8 mouse cellular contexts compared by ENCODE assay signal in genomic region chr8:72421362-72422335, GRCm38 (mm10). TPM values are rescaled to one million over a fixed set of nuclear protein-coding genes. Genes with fewer than 3 reads are reported as not detected.
DNase-seq lines count a peak whose midpoint lies in the region; ATAC-seq lines count a peak whose summit lies in the region.

Gene Eps15l1, minus strand, starts transcription at chr8:72421460.

- H3K4me1 ChIP-seq in brown adipose tissue, adult 24 weeks (ENCODE audit: control insufficient read depth, insufficient read depth, insufficient read length, low read length): peaks cover 23% of the 10 kb centered on the region
- peaks cover 44% of the 10 kb centered on the region for H3K4me1 ChIP-seq in heart, embryonic 13.5 days
- H3K4me1 ChIP-seq in liver, embryonic 12.5 days: peaks cover 56% of the 10 kb centered on the region
- peaks cover 24% of the 10 kb centered on the region for H3K4me1 ChIP-seq in stomach, embryonic 15.5 days

- peak within 1 kb of the TSS; percentile 78 for H3K4me3 ChIP-seq in brown adipose tissue, adult 24 weeks (ENCODE audit: insufficient read depth, low read depth, low read length)
- peak within 1 kb of the TSS; percentile 85 for H3K4me3 ChIP-seq in heart, embryonic 13.5 days
- peak within 1 kb of the TSS; percentile 93 for H3K4me3 ChIP-seq in liver, embryonic 12.5 days
- H3K4me3 ChIP-seq in stomach, embryonic 15.5 days (replicated peaks): peak within 1 kb of the TSS; percentile 80

- H3K27ac ChIP-seq in brown adipose tissue, adult 24 weeks (replicated peaks; ENCODE audit: low read depth, low read length): peak within 1 kb of the TSS; percentile 62
- peak within 1 kb of the TSS; percentile 90 for H3K27ac ChIP-seq in heart, embryonic 13.5 days (replicated peaks)
- H3K27ac ChIP-seq in liver, embryonic 12.5 days: peak within 1 kb of the TSS; percentile 97
- H3K27ac ChIP-seq in stomach, embryonic 15.5 days: peak within 1 kb of the TSS; percentile 89

- H3K27me3 ChIP-seq in heart, embryonic 13.5 days (replicated peaks): no peaks in the 10 kb centered on the region
- H3K27me3 ChIP-seq in liver, embryonic 12.5 days (replicated peaks): no peaks in the 10 kb centered on the region
- H3K27me3 ChIP-seq in stomach, embryonic 15.5 days (replicated peaks): no peaks in the 10 kb centered on the region

- H3K9me3 ChIP-seq in heart, embryonic 13.5 days: no peaks in the 10 kb centered on the region
- H3K9me3 ChIP-seq in liver, embryonic 12.5 days (replicated peaks): no peaks in the 10 kb centered on the region
- no peaks in the 10 kb centered on the region for H3K9me3 ChIP-seq in stomach, embryonic 15.5 days

- H3K36me3 ChIP-seq in heart, embryonic 13.5 days: peaks cover 11% of the 10 kb centered on the region
- H3K36me3 ChIP-seq in liver, embryonic 12.5 days: peaks cover 16% of the 10 kb centered on the region
- no peaks in the 10 kb centered on the region for H3K36me3 ChIP-seq in stomach, embryonic 15.5 days

- 1% methylated on average over 48 of the region's 48 CpGs for WGBS in heart, embryonic 13.5 days
- 2% methylated on average over 48 of the region's 48 CpGs for WGBS in liver, embryonic 12.5 days (ENCODE audit: insufficient replicate concordance)
- WGBS in stomach, embryonic 15.5 days: under 1% methylated on average over 48 of the region's 48 CpGs

- ATAC-seq in heart, embryonic 13.5 days (ENCODE audit: extremely low read depth, insufficient number of reproducible peaks, low FRiP score, low TSS enrichment): peak; percentile 96
- peak; percentile 95 for ATAC-seq in liver, embryonic 12.5 days
- peak; percentile 97 for ATAC-seq in stomach, embryonic 15.5 days (ENCODE audit: insufficient read depth, low FRiP score, low read depth)

- peak; percentile 100 for DNase-seq in CD4-positive, CD25-positive, alpha-beta regulatory T cell, adult 2 months (ENCODE audit: low read depth, low spot score)
- DNase-seq in fat pad, adult 2 months (ENCODE audit: extremely low read depth, low read depth, low spot score): peak; percentile 82
- peak; percentile 100 for DNase-seq in kidney, postnatal 10 days
- peak; percentile 98 to 99 for DNase-seq in natural killer cell, adult 2 months (ENCODE audit: low spot score in 2 of 2)

- H3K9ac ChIP-seq in heart, embryonic 13.5 days: peak within 1 kb of the TSS; percentile 95
- peak within 1 kb of the TSS; percentile 97 for H3K9ac ChIP-seq in liver, embryonic 12.5 days
- H3K9ac ChIP-seq in stomach, embryonic 15.5 days: peak within 1 kb of the TSS; percentile 89

- peak within 1 kb of the TSS; percentile 85 for H3K4me2 ChIP-seq in heart, embryonic 13.5 days
- peak within 1 kb of the TSS; percentile 91 for H3K4me2 ChIP-seq in liver, embryonic 12.5 days
- peak within 1 kb of the TSS; percentile 76 for H3K4me2 ChIP-seq in stomach, embryonic 15.5 days

RNA-seq across cellular contexts. Expression of gene Eps15l1, which starts in this region (rescaled TPM):
- polyA plus RNA-seq in brown adipose tissue, adult 24 weeks (2012; ENCODE audit: insufficient read depth, insufficient read length, missing spikeins): 18.0 and 21.1 TPM in 2 replicates
- 37.4 and 38.2 TPM in 2 replicates for polyA plus RNA-seq in heart, embryonic 13.5 days (2015; fragmentation: Nextera tagmentation; extraction: Ambion mirVana)
- polyA plus RNA-seq in liver, embryonic 12.5 days (2016; fragmentation: Nextera tagmentation; extraction: Ambion mirVana): 28.9 and 29.8 TPM in 2 replicates
- 45.1 and 48.3 TPM in 2 replicates for polyA plus RNA-seq in stomach, embryonic 15.5 days (2015; fragmentation: Nextera tagmentation; extraction: Ambion mirVana)

Comparison
In these comparisons a context has a peak if more than half of its experiments do, and no peak if none do; other contexts are left out.
1. Peak in every context shown above with its lines: DNase-seq, ATAC-seq, H3K4me3 ChIP-seq and H3K27ac ChIP-seq.